Comparison of ENCODE assay signal across 8 mouse cellular contexts in genomic region chr11:62576530-62577152, GRCm38 (mm10). TPM values are rescaled to one million over a fixed set of nuclear protein-coding genes. Genes with fewer than 3 reads are reported as not detected.
A peak's percentile ranks its signal among the peaks of the same experiment; 100 is the strongest.
DNase-seq lines count a peak whose midpoint lies in the region; TF ChIP-seq lines count a peak whose summit lies in the region.

No protein-coding gene starts in this region.

- no peaks in the 10 kb centered on the region for H3K9me3 ChIP-seq in heart, embryonic 10.5 days

- H3K79me2 ChIP-seq in macrophage (ENCODE audit: inconsistent target), result peaks cover 62% of the 10 kb centered on the region

- peak overlapping the region; percentile 74 for H3K4me3 ChIP-seq in gastrocnemius, adult 2 months
- H3K4me3 ChIP-seq in brown adipose tissue, adult 24 weeks (ENCODE audit: insufficient read depth, low read depth, low read length), result peak overlapping the region; percentile 56
- H3K4me3 ChIP-seq in heart, embryonic 10.5 days, result peak overlapping the region; percentile 72
- H3K4me3 ChIP-seq in macrophage (ENCODE audit: inconsistent target), result peak overlapping the region; percentile 94

- H3K27ac ChIP-seq in gastrocnemius, adult 2 months, result peak overlapping the region; percentile 77
- H3K27ac ChIP-seq in brown adipose tissue, adult 24 weeks (replicated peaks; ENCODE audit: low read depth, low read length), result peak overlapping the region; percentile 60
- H3K27ac ChIP-seq in heart, embryonic 10.5 days, result no peak overlapping the region
- H3K27ac ChIP-seq in macrophage, result peak overlapping the region; percentile 96

- WGBS in heart, embryonic 10.5 days, result 41% methylated on average over 16 of the region's 16 CpGs
- WGBS in macrophage (ENCODE audit: missing documents), result 0% methylated on average over 16 of the region's 16 CpGs

- peak; percentile 44 for DNase-seq in gastrocnemius, adult 2 months
- DNase-seq in gastrocnemius, postnatal 10 days, result no peak
- no peak for DNase-seq in heart, embryonic 10.5 days (ENCODE audit: low spot score)
- DNase-seq in layer of hippocampus, postnatal 14 days (ENCODE audit: low spot score in 2 of 2), result peak; percentile 31 to 36
- DNase-seq in spleen, postnatal 10 days (ENCODE audit: low spot score in 2 of 2), result peak; percentile 64 to 68
- DNase-seq in cerebellum, adult 11 months, result no peak

- intact Hi-C loops in gastrocnemius, adult 2 months (cut with DNase I), result loop anchor here (10.0 kb wide), 1 partner anchor 62 kb away; no protein-coding TSS in a partner anchor

- peaks cover 7% of the 10 kb centered on the region; the same call in 1 of the 2 replicates for H3K27me3 ChIP-seq in heart, embryonic 10.5 days (ENCODE audit: insufficient read depth, poor library complexity, severe bottlenecking)

- no peak for TF ChIP-seq CTCF in gastrocnemius, adult 2 months (IDR thresholded peaks at IDR 0.05)

- H3K36me3 ChIP-seq in heart, embryonic 10.5 days, result no peaks in the 10 kb centered on the region
- H3K36me3 ChIP-seq in macrophage (ENCODE audit: inconsistent target), result peaks cover 35% of the 10 kb centered on the region

- H3K4me1 ChIP-seq in brown adipose tissue, adult 24 weeks (ENCODE audit: control insufficient read depth, insufficient read depth, insufficient read length, low read length), result no peaks in the 10 kb centered on the region
- peaks cover 18% of the 10 kb centered on the region for H3K4me1 ChIP-seq in heart, embryonic 10.5 days

RNA-seq across cellular contexts. Expression of gene Trpv2, which starts 2.4 kb away (rescaled TPM):
- total RNA-seq in gastrocnemius, adult 2 months (2021), result 1 to 10 TPM in 1 of 2 experiments, under 1 TPM in 1; 0.89 to 1.1 TPM
- 1 to 10 TPM; 2.0 TPM for total RNA-seq in gastrocnemius, postnatal 10 days (2021)
- polyA plus RNA-seq in brown adipose tissue, adult 24 weeks (2012; ENCODE audit: insufficient read depth, insufficient read length, missing spikeins), result 1.0 and 2.5 TPM in 2 replicates
- polyA plus RNA-seq in heart, embryonic 10.5 days (2016; fragmentation: Nextera tagmentation; extraction: Ambion mirVana), result 4.2 and 5.9 TPM in 2 replicates
- 10 to 100 TPM; 18.4 to 21.5 TPM for total RNA-seq in layer of hippocampus, postnatal 14 days (2021)
- 100 to 1,000 TPM in 5 of 26 experiments, 10 to 100 TPM in 21; 19.2 to 109 (median 72.3) TPM for total RNA-seq in macrophage (2018; cell fraction: chromatin; rRNA removed)
- total RNA-seq in macrophage (2018; cell fraction: cytosol; rRNA removed), result 100 to 1,000 TPM in 23 of 26 experiments, 10 to 100 TPM in 3; 89.6 to 139 (median 116) TPM
- total RNA-seq in macrophage (2018; cell fraction: nucleus; rRNA removed), result 100 to 1,000 TPM in 18 of 26 experiments, 10 to 100 TPM in 8; 71.0 to 151 (median 118) TPM
- polyA plus RNA-seq in macrophage (2018), result 71.4 to 114 TPM (median 91.5 TPM) in 3 replicates

RNA-seq across cellular contexts. Expression of gene Ubb, which starts 25.7 kb away (rescaled TPM):
- 100 to 1,000 TPM; 776 to 989 TPM for total RNA-seq in gastrocnemius, adult 2 months (2021)
- 1,000 to 10,000 TPM; 1,047 to 1,133 TPM for total RNA-seq in gastrocnemius, postnatal 10 days (2021)
- polyA plus RNA-seq in brown adipose tissue, adult 24 weeks (2012; ENCODE audit: insufficient read depth, insufficient read length, missing spikeins), result 359 and 432 TPM in 2 replicates
- polyA plus RNA-seq in heart, embryonic 10.5 days (2016; fragmentation: Nextera tagmentation; extraction: Ambion mirVana), result 2,741 and 3,131 TPM in 2 replicates
- total RNA-seq in layer of hippocampus, postnatal 14 days (2021), result 1,000 to 10,000 TPM; 1,675 to 1,723 TPM
- total RNA-seq in macrophage (2018; cell fraction: chromatin; rRNA removed), result 100 to 1,000 TPM in 2 of 26 experiments, 10 to 100 TPM in 24; 30.2 to 156 (median 53.6) TPM
- total RNA-seq in macrophage (2018; cell fraction: cytosol; rRNA removed), result 1,000 to 10,000 TPM in 12 of 26 experiments, 100 to 1,000 TPM in 14; 573 to 1,418 (median 982) TPM
- total RNA-seq in macrophage (2018; cell fraction: nucleus; rRNA removed), result 100 to 1,000 TPM; 117 to 414 (median 278) TPM
- 916 to 1,557 TPM (median 1,390 TPM) in 3 replicates for polyA plus RNA-seq in macrophage (2018)

RNA-seq across cellular contexts. Expression of gene Cenpv, which starts 37.6 kb away (rescaled TPM):
- 10 to 100 TPM; 19.2 to 24.3 TPM for total RNA-seq in gastrocnemius, adult 2 months (2021)
- total RNA-seq in gastrocnemius, postnatal 10 days (2021), result 10 to 100 TPM; 14.0 to 21.9 TPM
- 41.7 and 45.2 TPM in 2 replicates for polyA plus RNA-seq in brown adipose tissue, adult 24 weeks (2012; ENCODE audit: insufficient read depth, insufficient read length, missing spikeins)
- polyA plus RNA-seq in heart, embryonic 10.5 days (2016; fragmentation: Nextera tagmentation; extraction: Ambion mirVana), result 11.6 and 15.0 TPM in 2 replicates
- total RNA-seq in layer of hippocampus, postnatal 14 days (2021), result 10 to 100 TPM; 37.4 to 38.5 TPM
- total RNA-seq in macrophage (2018; cell fraction: chromatin; rRNA removed), result 10 to 100 TPM in 1 of 26 experiments, 1 to 10 TPM in 21, not detected in 4; 1.6 to 10.6 (median 3.8) TPM
- 1 to 10 TPM; 1.7 to 9.7 (median 3.9) TPM for total RNA-seq in macrophage (2018; cell fraction: cytosol; rRNA removed)
- total RNA-seq in macrophage (2018; cell fraction: nucleus; rRNA removed), result 10 to 100 TPM in 3 of 26 experiments, 1 to 10 TPM in 21, under 1 TPM in 1, not detected in 1; 0.63 to 13.2 (median 3.8) TPM
- 7.2 to 8.9 TPM (median 8.3 TPM) in 3 replicates for polyA plus RNA-seq in macrophage (2018)

Comparison
In these comparisons a context has a peak if more than half of its experiments do, and no peak if none do; other contexts are left out.
1. DNase-seq: peak in gastrocnemius, adult 2 months (single experiment), layer of hippocampus, postnatal 14 days (2 of 2) and spleen, postnatal 10 days (2 of 2); none in gastrocnemius, postnatal 10 days (single experiment), heart, embryonic 10.5 days (single experiment) and cerebellum, adult 11 months (single experiment).
2. RNA of gene Trpv2, which starts 2.4 kb away (total RNA-seq): 18.4 to 21.5 TPM in layer of hippocampus, postnatal 14 days; 2.0 TPM in gastrocnemius, postnatal 10 days and 0.89 to 1.1 TPM in gastrocnemius, adult 2 months; every median in the first group is over 4 times any median in the second.
3. Peak in every context shown above with its lines, with median percentiles within 50 percentile points of each other: H3K4me3 ChIP-seq.